Mouse (Mus musculus) midbrain, embryonic 13.5 days (tissue): ENCODE data around the gene Prdm9. TPM values are rescaled to one million over a fixed set of nuclear protein-coding genes. Genes with fewer than 3 reads are reported as not detected.

Experiments used
- ATAC-seq: fragments of 200-750 bp; cut with Nextera tagmentation; 2 replicates; pipeline ENCODE4 v1.8.0; 2017; ENCODE audit warnings: mild to moderate bottlenecking, moderate TSS enrichment, moderate library complexity
- H3K27ac ChIP-seq: fragments of 300-500 bp; sonication (generic); 2 replicates; pipeline ENCODE4 v1.5.1; 2015; ENCODE audit warnings: inconsistent platforms, mild to moderate bottlenecking, moderate library complexity
- H3K27me3 ChIP-seq: fragments of 300-500 bp; sonication (generic); 2 replicates; pipeline ENCODE4 v1.6.1; 2015; ENCODE audit warnings: mild to moderate bottlenecking, inconsistent platforms
- H3K36me3 ChIP-seq: fragments of 300-500 bp; sonication (generic); 2 replicates; pipeline ENCODE4 v1.6.1; 2015; ENCODE audit warnings: mild to moderate bottlenecking, inconsistent platforms
- H3K4me1 ChIP-seq: fragments of 300-500 bp; sonication (generic); replicated peaks from 2 replicates; pipeline ENCODE4 v1.6.1; 2015; ENCODE audit warnings: inconsistent platforms
- H3K4me2 ChIP-seq: fragments of 300-500 bp; sonication (generic); replicated peaks from 2 replicates; pipeline ENCODE4 v1.6.1; 2015; ENCODE audit warnings: moderate library complexity, mild to moderate bottlenecking, inconsistent platforms
- H3K4me3 ChIP-seq: fragments of 300-500 bp; sonication (generic); replicated peaks from 2 replicates; pipeline ENCODE4 v1.5.1; 2015; ENCODE audit warnings: mild to moderate bottlenecking, inconsistent platforms
- H3K9ac ChIP-seq: fragments of 300-500 bp; sonication (generic); replicated peaks from 2 replicates; pipeline ENCODE4 v1.6.1; 2015; ENCODE audit warnings: mild to moderate bottlenecking, inconsistent platforms
- H3K9me3 ChIP-seq: fragments of 300-500 bp; sonication (generic); 2 replicates; pipeline ENCODE4 v1.6.1; 2016; ENCODE audit warnings: mild to moderate bottlenecking, inconsistent platforms
- WGBS: fragments of 180-500 bp; shearing (Covaris S2); methylation state at CpG from one replicate; pipeline ENCODE4 v1.1.7; 2015; 5-methylcytosine and 5-hydroxymethylcytosine counted together
- polyA plus RNA-seq: library from polyadenylated mRNA; unstranded; fragments of >200 nt; fragmentation: Nextera tagmentation; extraction: Ambion mirVana; gene quantifications from 2 replicates; pipeline ENCODE4 v1.2.1, GENCODE M21; 2015

The Prdm9 gene
- polyA plus RNA-seq, 1 experiment from 2014 or later: 3.0 TPM

- peak overlapping the region; percentile 94 for H3K9ac ChIP-seq
- WGBS: 14% methylated on average over 10 of the region's 10 CpGs
- H3K9me3 ChIP-seq: no peaks in the 10 kb centered on the region
- H3K36me3 ChIP-seq: peaks cover 36% of the 10 kb centered on the region
- no peak for ATAC-seq
- H3K27me3 ChIP-seq: no peaks in the 10 kb centered on the region
- peak overlapping the region; percentile 62 for H3K4me2 ChIP-seq
- peak overlapping the region; percentile 88 for H3K4me3 ChIP-seq
- H3K4me1 ChIP-seq: peaks cover 26% of the 10 kb centered on the region
- H3K27ac ChIP-seq: no peak overlapping the region
These were observed 37.9 kb downstream of the Prdm9 start for GRCm38 (mm10) chr17:15526304-15526703.

GRCm38 (mm10) chr17:15518766-15519165, 45.4 kb downstream of the Prdm9 start:
- Histone ChIP-seq H3K27ac (no peak overlapping the region), H3K9ac (no peak overlapping the region), H3K9me3 (no peaks in the 10 kb centered on the region), H3K4me2 (no peak overlapping the region), H3K4me1 (no peaks in the 10 kb centered on the region), H3K4me3 (no peak overlapping the region), H3K36me3 (peaks cover 87% of the 10 kb centered on the region), H3K27me3 (no peaks in the 10 kb centered on the region)
- WGBS: 100% methylated on average over 1 of the region's 1 CpGs
- ATAC-seq: no peak

- H3K4me3 ChIP-seq: no peak overlapping the region
- no peak overlapping the region for H3K27ac ChIP-seq
- ATAC-seq: no peak
- no peak overlapping the region for H3K4me2 ChIP-seq
- H3K4me1 ChIP-seq: no peaks in the 10 kb centered on the region
- H3K27me3 ChIP-seq: no peaks in the 10 kb centered on the region
- WGBS: 98% methylated on average over 5 of the region's 5 CpGs
- H3K9ac ChIP-seq: no peak overlapping the region
- peaks cover 89% of the 10 kb centered on the region for H3K36me3 ChIP-seq
- no peaks in the 10 kb centered on the region for H3K9me3 ChIP-seq
These were observed 46.0 kb downstream of the Prdm9 start for GRCm38 (mm10) chr17:15518186-15518585.

DNA sequence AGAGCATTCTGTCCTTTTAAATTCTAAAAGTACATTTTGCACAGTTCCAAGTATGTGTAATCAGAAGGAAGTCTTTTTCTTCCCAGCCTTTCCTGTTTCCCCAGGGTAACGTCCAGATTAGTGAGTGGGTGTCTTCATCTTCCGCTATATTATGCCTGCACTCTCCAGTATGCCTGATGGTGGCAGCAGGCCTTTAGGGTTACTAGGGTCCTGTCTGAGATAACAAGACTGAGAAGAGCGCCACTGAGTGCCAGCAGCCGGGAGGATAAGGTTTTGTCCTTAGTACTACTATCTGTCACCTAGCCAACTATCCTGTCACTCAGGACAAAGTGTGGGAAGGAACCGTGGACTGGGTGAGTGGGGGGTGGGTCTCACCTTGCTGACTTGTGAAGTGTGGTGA, 46.4 kb downstream of the Prdm9 start:
- 77% methylated on average over 5 of the region's 5 CpGs for WGBS
- H3K4me2 ChIP-seq: no peak overlapping the region
- H3K9me3 ChIP-seq: no peaks in the 10 kb centered on the region
- H3K4me3 ChIP-seq: no peak overlapping the region
- H3K36me3 ChIP-seq: peaks cover 88% of the 10 kb centered on the region
- H3K9ac ChIP-seq: no peak overlapping the region
- H3K4me1 ChIP-seq: no peaks in the 10 kb centered on the region
- ATAC-seq: no peak
- no peaks in the 10 kb centered on the region for H3K27me3 ChIP-seq
- no peak overlapping the region for H3K27ac ChIP-seq

DNA sequence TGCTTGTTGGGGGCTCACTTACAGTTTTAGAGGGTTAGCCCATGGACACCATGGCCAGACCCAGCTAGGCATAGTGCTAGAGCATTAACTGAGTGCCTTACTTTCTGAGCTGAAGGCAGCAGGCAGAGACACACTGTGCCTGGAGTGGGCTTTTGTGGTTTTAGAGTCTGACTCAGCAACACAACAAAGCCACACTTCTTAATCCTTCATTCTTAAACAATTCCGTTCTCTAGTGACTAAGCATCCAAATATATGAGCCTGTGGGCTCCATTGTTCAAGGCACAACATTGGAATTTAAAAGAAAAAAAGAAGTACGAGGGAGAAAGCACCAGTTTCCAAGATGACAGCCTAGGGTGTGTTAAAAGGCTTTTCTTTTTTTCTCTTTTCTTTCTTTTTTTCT, 53.5 kb downstream of the Prdm9 start:
- WGBS: 73% methylated on average over 2 of the region's 2 CpGs
- Histone ChIP-seq H3K36me3 (peaks cover 93% of the 10 kb centered on the region), H3K4me3 (no peak overlapping the region), H3K4me1 (no peaks in the 10 kb centered on the region), H3K9ac (no peak overlapping the region), H3K27ac (no peak overlapping the region), H3K4me2 (no peak overlapping the region), H3K9me3 (no peaks in the 10 kb centered on the region), H3K27me3 (no peaks in the 10 kb centered on the region)
- ATAC-seq: no peak

DNA sequence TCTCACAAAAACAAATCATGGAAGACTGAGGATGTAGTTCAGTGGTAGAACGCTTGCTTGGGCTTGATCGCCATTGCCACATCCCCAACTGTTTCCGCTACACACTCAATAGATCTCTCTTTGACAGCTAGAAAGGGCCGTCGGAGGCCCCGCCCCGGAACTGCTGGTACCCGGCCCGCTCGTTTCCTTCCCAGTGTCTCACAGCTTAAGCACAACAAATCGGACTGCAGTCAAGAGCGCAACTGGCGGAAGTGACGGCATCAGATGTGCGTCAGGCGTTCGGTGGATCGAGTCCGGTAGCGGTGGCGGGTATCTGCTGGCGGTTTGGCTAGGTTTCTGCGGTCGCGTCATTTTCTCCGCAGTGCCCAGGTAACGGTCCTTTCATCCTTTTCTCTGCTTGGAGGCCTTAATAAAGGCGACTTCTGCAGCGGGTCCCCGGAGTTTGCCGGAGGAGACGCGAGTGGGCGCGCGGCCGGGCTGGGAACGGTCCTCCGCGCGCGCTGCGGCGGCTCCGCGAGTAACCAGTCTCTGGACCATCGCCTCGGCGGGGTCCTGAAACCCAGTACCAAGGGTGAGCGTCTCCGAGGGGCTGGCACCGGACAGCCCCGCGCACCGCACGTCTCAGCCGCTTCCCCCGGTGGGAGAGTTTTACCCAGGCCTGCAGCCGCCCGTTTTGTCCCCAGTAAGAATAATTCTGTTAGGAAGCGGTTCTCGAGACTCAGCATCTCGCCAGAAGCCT, 64.3 kb downstream of the Prdm9 start, which contains the start of the genes Psmb1 and Tbp:
Gene Psmb1, minus strand, starts transcription at position 96 of the 739 bp plus-strand sequence.
Gene Tbp, plus strand, starts transcription at position 233 of the 739 bp plus-strand sequence.
- peaks cover 46% of the 10 kb centered on the region for H3K4me1 ChIP-seq
- peak within 1 kb of the TSS; percentile 96 for H3K4me2 ChIP-seq
- H3K9ac ChIP-seq: peak within 1 kb of the TSS; percentile 89
- peaks cover 25% of the 10 kb centered on the region for H3K36me3 ChIP-seq
- H3K9me3 ChIP-seq: no peaks in the 10 kb centered on the region
- ATAC-seq: peak; percentile 94
- peak within 1 kb of the TSS; percentile 95 for H3K27ac ChIP-seq
- H3K4me3 ChIP-seq: peak within 1 kb of the TSS; percentile 96
- under 1% methylated on average over 63 of the region's 63 CpGs for WGBS
- no peaks in the 10 kb centered on the region for H3K27me3 ChIP-seq

DNA sequence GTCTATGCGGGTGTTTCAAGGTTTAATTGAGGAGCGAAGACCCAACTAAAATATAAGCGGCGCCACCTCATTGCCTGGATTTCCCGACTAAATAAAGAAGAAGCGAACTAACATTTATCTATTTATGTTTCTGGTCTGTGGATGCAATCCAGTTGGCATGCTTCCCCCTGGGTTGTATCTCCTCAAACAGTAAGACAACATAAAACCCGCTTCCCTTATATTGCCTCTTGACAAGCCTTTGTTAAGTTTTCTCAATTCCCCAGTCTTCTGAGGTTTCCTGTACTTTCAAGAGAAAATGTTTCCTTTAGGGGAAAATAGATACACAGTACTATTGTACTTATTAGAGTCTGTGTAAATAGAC, 65.4 kb downstream of the Prdm9 start:
- Histone ChIP-seq H3K4me2 (peak overlapping the region; percentile 96), H3K9ac (peak overlapping the region; percentile 87; the same call in 1 of the 2 replicates), H3K27me3 (no peaks in the 10 kb centered on the region), H3K36me3 (peaks cover 23% of the 10 kb centered on the region), H3K27ac (peak overlapping the region; percentile 95), H3K4me3 (peak overlapping the region; percentile 96), H3K9me3 (no peaks in the 10 kb centered on the region), H3K4me1 (peaks cover 48% of the 10 kb centered on the region)
- no peak for ATAC-seq
- 43% methylated on average over 7 of the region's 7 CpGs for WGBS

DNA sequence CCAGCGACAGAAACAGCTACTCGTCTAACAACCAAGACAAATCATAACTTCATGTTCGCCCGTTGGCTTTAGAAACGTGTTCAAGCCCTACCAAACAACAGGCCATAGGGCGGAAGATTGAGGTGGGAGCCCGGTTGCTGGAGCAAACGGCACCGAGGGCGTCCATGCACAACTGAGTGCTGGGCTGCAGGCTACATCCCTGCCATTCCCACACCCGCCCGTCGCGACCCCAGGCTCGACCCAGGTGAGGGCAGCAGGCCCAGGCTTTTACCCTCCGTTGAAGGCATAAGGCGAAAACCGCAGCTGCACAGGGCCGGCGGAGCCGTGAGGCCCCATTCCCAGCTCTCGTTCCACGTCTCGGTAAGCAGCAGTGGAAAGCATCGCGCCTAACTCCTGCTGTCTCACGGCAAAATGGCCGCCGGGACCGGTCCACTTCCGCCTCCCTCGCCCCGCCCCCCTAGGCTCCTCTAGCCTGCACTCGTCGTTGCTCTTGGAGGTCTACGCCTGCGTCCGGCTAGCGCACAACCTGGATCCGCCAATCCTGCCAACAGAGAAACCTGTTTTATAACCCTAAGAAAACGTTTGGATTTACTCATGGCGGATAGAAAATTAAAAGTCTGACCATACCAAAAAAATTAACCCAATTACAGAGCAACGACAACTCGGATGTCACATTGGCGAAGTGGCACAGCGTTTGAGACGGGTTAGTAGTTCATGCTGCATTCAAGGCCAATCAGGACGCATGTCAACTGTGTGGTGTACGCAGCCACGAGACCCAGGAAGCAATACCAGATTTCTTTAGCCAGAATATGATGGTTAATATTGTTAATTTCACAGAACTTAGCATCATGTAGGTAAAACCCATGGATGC, 66.0 kb downstream of the Prdm9 start:
- Histone ChIP-seq H3K36me3 (peaks cover 27% of the 10 kb centered on the region), H3K27me3 (no peaks in the 10 kb centered on the region), H3K4me2 (peak overlapping the region; percentile 96), H3K4me3 (peak overlapping the region; percentile 96), H3K9ac (peak overlapping the region; percentile 87), H3K4me1 (peaks cover 48% of the 10 kb centered on the region), H3K27ac (peak overlapping the region; percentile 95), H3K9me3 (no peaks in the 10 kb centered on the region)
- under 1% methylated on average over 50 of the region's 50 CpGs for WGBS
- ATAC-seq: peak; percentile 96

Other genes starting within 250 kb of the Prdm9 start
- 45.4 and 47.7 TPM in 2 replicates for gene Dll1, start 187.5 kb downstream of the Prdm9 start, polyA plus RNA-seq
- gene Fam120b, start 168.2 kb downstream of the Prdm9 start, polyA plus RNA-seq: 43.6 and 46.5 TPM in 2 replicates
- 265 and 267 TPM in 2 replicates for gene Psmb1, start 64.6 kb downstream of the Prdm9 start, polyA plus RNA-seq
- gene Tbp, start 64.5 kb downstream of the Prdm9 start, polyA plus RNA-seq: 70.6 and 74.9 TPM in 2 replicates
- 67.4 and 72.2 TPM in 2 replicates for gene Pdcd2, start 37.1 kb downstream of the Prdm9 start, polyA plus RNA-seq
- gene Chd1, start 140.6 kb upstream of the Prdm9 start, polyA plus RNA-seq: 21.2 and 26.0 TPM in 2 replicates